Mouse (Mus musculus) gastrocnemius, adult 18-20 months (tissue): Measurements from ENCODE around the gene Grk2. TPM values are rescaled to one million over a fixed set of nuclear protein-coding genes. Genes with fewer than 3 reads are reported as not detected.

Experiments
- DNase-seq: peaks from one replicate; pipeline ENCODE4 v3.0.0; 2021; ENCODE audit warnings: low spot score
- long read RNA-seq, 2 experiments: library from polyadenylated mRNA; stranded (forward); transcript quantifications; one replicate each; pipeline ENCODE4 v2.0.0; 2021
- total RNA-seq, 2 experiments: library from RNA; stranded (reverse); gene quantifications; 2 replicates each; pipeline ENCODE4 v1.2.3; 2021

Grk2 gene
- total RNA-seq, result 10 to 100 TPM; 50.7 to 60.8 TPM
- long read RNA-seq, experiment 1, transcript Grk2-202 (21 exons, 3,376 nt), result major isoform, 35 of 71 reads
- long read RNA-seq, experiment 1, partial matches to known transcripts, result 10 of 71 reads
- long read RNA-seq, experiment 1, other reads (novel, unspliced or antisense), result 26 of 71 reads
- long read RNA-seq, experiment 2, transcript Grk2-202 (21 exons, 3,376 nt), result major isoform, 32 of 66 reads
- long read RNA-seq, experiment 2, partial matches to known transcripts, result 28 of 66 reads
- long read RNA-seq, experiment 2, other reads (novel, unspliced or antisense), result 6 of 66 reads

GRCm38 (mm10) chr19:4306190-4306577, at the start of gene Grk2:
Gene Grk2 (minus strand): TSS chr19:4306222.
- peak; percentile 75 for DNase-seq

- no peak for DNase-seq
These were observed 43.4 kb upstream of the Grk2 start for GRCm38 (mm10) chr19:4349455-4349854.

DNA sequence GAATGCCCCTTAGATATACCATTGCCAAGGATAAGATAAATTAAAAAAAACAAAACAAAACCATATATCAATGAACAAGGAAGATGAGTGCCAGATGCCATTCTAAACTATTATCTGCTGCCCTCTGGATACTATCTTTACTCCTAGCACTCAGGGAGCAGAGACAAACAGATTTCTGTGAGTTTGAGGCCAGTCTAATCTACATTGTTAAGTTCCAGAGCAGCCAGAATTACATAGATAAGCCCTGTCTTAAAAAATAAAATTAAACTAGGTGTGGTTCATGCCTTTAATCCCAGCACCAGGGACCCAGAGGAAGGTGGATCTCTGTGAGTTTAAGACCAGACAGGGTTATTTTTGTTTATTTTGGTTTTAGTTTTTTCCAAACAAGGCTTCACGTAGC, 40.5 kb upstream of the Grk2 start:
- no peak for DNase-seq

DNA sequence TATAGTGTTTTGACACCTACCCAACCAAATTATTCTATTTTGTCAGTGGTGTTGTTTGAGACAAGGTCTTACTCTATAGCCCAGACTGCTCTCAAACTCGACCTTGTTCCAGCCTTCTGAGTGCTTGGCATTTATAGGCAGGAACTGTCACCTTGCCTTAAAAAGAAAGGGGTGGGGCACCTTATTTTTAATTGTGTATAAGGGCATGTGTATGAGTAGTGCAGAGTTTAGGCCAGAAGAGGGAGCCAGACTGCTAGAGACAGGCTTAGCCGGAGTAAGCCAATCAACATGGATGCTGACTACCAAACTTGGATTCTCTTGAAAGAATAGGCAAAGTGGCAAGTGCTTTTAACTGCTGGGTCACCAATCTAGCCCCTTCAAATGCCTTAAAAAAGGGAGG, 32.1 kb upstream of the Grk2 start:
- DNase-seq, result peak; percentile 74

GRCm38 (mm10) chr19:4333791-4334190, 27.8 kb upstream of the Grk2 start:
- DNase-seq, result peak; percentile 97

GRCm38 (mm10) chr19:4333100-4333775, 27.2 kb upstream of the Grk2 start:
- DNase-seq, result peak; percentile 32

DNA sequence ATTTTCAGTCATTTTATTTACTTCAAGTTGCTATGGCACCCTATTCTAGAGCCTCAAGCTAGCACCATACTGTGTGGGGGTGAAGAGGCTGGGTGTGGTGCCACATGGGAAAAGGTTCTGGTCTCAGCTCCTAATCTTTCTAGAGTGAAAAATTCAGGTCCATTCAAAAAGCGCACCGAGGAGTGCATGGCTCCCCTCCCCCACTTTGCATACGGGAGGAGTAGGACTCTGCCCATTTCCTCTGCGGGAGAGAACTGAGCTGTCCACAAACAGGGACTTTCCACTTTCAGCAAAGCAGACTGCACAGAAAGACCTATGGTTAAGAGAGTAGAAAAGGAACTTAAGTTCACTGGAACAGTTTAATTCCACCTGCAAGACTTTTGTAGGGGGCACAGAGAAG, 26.6 kb upstream of the Grk2 start:
- peak; percentile 42 for DNase-seq

DNA sequence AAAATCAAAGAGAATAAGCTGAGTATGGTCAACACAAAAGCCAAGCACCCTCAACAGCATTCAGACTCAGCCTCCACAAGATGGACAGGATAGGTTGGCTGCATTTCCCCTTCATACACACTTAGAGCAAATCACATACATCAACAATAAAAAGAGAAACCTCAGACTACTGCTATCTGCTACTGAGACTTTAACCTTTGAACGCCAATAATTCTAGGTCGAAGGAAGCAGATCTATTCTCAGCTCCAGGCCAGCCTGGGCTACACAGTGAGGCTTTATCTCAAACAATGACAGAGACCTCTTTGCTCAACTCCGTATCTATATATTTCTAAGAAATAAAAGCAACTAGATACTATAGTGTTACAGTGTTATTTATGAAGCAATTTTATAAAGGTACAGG, 25.3 kb upstream of the Grk2 start:
- DNase-seq, result no peak

DNA sequence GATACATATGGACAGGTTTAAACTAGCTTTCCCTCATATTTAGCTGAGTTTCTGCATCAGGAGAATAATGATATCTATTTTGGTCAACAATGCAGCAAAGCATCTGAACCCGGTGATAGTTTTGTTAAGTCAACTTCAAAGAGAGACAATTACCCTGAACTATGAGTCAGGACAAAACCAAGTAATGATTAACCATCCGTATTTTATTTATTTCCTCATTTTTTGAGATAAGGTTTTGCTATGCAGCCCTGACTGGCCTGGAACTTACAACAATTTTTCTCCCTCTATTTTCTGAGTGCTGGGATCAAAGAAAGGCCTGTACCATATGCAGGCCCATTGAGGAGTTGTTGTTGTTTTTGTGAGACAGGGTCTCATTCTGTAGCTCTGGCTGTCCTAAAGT, 24.6 kb upstream of the Grk2 start:
- no peak for DNase-seq

DNA sequence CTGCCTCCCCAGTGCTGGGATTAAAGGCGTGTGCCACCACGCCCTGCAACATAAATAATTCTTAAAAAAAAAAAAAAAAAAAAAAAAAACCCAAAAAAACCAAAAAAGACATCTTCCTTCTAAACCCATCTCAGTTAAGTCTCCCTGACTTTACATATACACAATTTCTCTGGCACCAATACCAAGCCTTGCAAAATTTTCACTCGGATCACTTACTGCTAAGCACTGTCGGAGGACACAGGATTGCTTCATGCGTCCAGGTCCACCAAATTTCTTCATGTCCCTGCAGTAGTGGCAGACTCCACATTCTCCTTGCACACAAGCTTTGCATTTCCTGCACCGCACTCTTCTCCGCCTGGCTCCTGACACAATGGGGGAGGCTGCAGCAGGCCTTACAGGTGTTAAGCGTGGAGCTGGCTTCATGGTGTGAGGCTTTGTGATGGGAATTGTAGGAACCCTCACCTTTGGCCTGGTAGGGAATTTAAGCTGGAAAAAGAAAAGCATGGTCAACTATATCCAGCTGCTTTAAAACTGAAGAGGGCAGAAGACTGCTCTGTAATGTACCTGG, 22.8 kb upstream of the Grk2 start:
- no peak for DNase-seq

DNA sequence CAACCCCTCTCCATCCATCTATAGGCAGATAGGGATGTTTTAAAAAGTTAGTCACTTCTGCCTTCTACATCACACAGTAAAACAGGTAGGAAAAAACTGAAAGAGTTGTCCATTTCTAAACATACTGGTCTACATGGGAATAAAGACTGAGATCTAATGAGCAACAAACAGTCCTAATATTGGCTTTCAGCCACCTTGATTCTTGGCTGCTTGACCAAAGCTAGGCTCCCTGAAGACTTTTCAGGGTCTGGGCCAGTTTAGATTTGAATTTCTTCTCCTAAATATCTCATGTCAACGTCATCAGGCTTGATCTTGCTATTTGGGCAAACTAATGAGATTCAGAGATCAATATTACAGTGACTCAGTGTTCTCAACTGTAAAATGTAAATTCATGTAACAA, 20.9 kb upstream of the Grk2 start:
- DNase-seq, result peak; percentile 47

- DNase-seq, result peak; percentile 34
These were observed 20.1 kb upstream of the Grk2 start for GRCm38 (mm10) chr19:4326106-4326505.

DNA sequence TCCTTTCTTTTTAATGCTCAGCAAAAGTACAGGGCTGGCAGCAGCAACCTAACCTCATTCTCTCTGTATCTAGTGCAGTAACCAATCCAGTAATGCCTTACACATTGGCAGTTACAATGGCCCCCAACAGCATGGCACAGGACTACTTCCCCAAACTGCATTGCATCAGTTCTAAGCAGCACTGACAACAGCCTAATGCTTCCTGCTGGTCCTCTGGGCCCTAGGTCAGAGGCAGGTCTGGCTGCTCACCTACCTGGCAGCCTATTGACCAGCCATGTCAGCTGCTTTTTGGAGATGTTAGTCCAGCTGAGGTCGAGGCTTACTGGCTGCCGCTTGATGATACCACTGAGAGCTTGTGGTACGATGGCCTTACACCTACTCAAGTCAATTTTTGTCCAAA, 16.1 kb upstream of the Grk2 start:
- DNase-seq, result no peak

DNA sequence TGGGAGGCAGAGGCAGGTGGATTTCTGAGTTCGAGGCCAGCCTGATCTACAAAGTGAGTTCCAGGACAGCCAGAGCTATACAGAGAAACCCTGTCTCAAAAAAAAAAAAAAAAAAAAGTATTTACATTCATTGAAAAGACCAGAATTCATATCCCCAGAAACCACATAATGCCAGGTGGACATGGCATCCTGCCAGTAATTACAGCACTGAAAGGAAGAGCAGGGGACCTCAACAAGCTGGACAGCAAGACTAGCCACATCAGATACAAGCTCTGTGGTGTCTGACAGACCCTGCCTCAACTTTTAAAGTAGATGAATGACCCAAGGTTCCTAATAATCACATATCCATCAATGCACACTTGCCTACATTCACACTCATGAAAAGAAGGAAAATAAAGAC, 15.6 kb upstream of the Grk2 start:
- no peak for DNase-seq

DNA sequence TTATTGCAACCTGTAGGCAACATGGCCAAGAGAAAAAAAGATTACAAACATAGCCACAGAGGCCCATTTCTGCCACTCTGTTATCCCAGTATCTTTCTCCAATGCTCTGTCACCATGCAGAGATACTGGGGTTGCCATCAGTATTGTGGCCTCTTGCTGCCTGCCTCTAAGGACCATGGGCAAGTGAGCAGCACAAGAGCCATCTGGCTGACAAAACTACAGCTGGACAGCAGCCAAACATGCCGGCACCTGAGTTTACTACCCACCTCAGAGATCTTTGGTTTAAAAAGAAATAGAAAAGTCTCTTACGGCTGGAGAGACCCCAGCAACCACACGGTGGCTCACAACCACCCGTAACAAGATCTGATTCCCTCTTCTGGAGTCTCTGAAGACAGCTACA, 13.2 kb upstream of the Grk2 start:
- DNase-seq, result no peak

- DNase-seq, result no peak
These were observed 11.2 kb upstream of the Grk2 start for GRCm38 (mm10) chr19:4317181-4317580.

- DNase-seq, result no peak
These were observed 9.4 kb upstream of the Grk2 start for GRCm38 (mm10) chr19:4315223-4315944.

DNA sequence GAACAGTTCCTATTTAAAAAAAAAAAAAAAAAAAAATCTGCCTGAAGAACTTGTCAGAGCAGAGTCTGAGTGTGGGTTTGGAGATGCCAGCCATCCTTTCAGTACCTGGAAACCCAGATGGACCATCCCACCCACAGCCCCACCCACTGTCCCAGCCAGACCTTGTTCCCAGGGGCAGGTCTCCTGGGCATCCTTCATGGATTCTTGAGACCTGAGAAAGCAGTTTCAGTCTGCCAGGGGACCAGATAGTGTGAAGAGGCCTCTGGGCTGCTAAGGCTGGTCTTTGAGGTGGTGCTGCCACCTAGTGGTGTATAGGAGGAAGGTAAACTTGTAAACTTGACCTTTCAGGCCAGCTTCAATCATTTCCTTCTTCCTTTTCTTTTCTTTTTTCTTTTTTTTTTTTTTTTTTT, 3.8 kb upstream of the Grk2 start:
- DNase-seq, result peak; percentile 71

DNA sequence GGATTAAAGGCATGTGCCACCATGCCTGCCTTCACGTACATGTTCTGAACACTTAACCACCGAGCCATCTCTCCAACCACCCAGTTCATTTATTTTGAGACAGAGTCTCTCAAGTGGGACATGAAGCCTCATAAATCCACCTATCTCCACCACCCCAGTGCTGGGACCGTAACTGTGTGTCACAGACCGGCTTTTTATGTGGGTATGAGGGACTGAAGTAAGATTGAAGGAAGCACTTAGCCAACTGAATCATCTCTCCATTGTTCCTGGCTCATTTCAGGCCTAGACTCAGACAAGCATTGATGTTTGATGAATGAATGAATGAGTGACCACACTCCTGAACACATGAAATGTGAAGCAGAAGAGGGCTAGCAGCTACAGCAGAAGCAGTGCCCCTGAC, 3.3 kb upstream of the Grk2 start:
- no peak for DNase-seq

DNA sequence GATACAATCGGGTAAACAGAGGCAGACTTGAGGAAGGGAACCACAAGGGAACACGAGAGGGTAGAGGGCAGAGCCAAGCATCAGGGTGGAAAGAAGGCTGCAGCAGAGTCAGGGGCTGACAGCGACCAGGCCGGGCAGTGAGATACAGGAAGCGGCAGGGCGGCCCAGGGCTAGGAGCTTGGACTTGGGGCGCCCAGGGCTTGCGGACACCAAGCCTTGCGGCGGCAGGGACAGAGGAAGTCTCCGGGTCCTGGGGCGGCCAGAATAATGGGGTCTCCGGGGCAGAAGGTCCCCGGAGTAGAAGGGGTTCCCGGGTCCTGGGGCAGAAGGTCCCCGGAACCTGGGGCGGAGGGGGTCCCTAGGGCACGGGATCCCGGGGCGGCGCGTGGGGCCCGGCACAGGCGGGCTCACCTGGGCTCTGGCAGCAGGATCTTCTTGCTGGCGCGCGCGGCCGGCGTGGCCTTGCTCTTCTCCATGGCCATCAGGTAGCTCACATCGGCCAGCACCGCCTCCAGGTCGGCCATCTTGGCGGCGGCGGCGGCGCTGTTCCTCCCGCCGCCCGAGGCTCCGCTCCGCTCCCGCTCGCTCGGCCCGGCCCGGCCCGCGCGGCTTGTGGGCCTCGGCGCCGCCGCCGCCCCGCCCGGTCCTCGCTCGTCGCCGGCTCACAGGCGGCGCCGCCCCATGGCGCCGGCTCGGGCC, 382 bp downstream of the Grk2 start:
- peak; percentile 24 for DNase-seq

DNA sequence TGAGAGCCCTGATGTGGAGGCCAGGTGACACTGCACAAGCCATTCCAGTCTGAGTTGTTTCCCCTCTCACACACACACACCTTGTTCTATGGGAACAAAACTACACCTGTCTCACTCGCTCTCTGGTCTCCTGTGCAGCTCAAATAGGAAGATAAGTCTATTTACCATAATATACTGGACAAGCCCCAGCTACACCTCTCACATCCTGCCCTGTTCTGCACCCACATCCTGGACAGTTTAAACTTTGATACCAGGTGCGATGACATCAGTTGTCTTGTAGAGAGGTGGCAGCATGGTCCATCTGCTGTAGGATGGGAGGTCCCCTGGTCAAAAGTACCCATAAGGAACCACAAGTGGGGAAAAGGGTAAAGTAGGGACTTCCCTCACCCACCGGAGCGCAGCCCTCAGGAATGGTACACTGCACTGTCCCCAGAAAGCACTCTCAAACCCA, 1.1 kb downstream of the Grk2 start:
- DNase-seq, result no peak
